ENCODE assay signal across 31 mouse cellular contexts in the genomic region with DNA sequence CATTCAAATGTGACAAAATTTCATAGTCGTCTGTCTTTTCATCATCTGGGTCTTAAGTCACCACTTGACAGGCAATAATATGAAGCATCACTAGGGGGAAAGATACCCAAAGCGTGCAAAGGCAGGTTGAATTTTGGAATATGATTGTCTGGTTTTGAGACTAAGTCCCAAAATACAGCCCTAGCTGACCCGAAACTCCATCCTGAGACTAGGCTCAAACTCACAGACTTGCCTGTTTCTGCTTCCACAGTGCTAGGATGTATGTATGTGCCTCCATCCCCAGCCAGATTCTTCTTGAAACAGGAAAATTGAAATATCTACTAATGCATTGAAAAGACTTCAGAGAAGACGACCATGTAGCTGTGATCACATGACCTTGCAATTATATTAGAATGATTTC. TPM values are rescaled to one million over a fixed set of nuclear protein-coding genes. Genes with fewer than 3 reads are reported as not detected.
DNase-seq lines count a peak whose midpoint lies in the region; ATAC-seq and TF ChIP-seq lines count a peak whose summit lies in the region.
"Had no signal": no experiment of that assay in that cellular context is flagged by ENCODE, and none has a peak within 500 bp of the region (broad histone marks: within the 10 kb centered on the region; RNA-seq: fewer than 3 reads in every experiment).

No protein-coding gene starts in this region.

- 70% methylated on average over 4 of the region's 4 CpGs for WGBS in spleen, adult 2 months

- TF ChIP-seq POLR2A in spleen, adult 2 months (IDR thresholded peaks at IDR 0.05; ENCODE audit: low read depth, low read length): no peak

- ATAC-seq in CD4-positive, CD25-positive, alpha-beta regulatory T cell, adult 4 months: peak; percentile 17
- ATAC-seq in inflammation-experienced regulatory T-cells, adult 6 months: peak; percentile 11
- ATAC-seq: forebrain, embryonic 14.5 days; forebrain, postnatal 0 days had no signal

- H3K36me3 ChIP-seq in spleen, adult 2 months (ENCODE audit: control insufficient read depth, insufficient read depth, low read length): no peaks in the 10 kb centered on the region
- H3K36me3 ChIP-seq: embryonic facial prominence, embryonic 12.5 days; embryonic facial prominence, embryonic 15.5 days; hindbrain, embryonic 12.5 days; hindbrain, embryonic 15.5 days had no signal

- H3K4me1 ChIP-seq in spleen, adult 2 months (ENCODE audit: control insufficient read depth, insufficient read depth, insufficient read length): no peaks in the 10 kb centered on the region
- H3K4me1 ChIP-seq: embryonic facial prominence, embryonic 12.5 days; embryonic facial prominence, embryonic 15.5 days; hindbrain, embryonic 12.5 days; hindbrain, embryonic 15.5 days had no signal

- H3K27ac ChIP-seq in spleen, adult 2 months (ENCODE audit: insufficient read depth, low read length): peak overlapping the region; percentile 76; the same call in 1 of the 2 replicates
- H3K27ac ChIP-seq: embryonic facial prominence, embryonic 12.5 days; embryonic facial prominence, embryonic 15.5 days; heart, adult 2 months; hindbrain, embryonic 12.5 days; hindbrain, embryonic 15.5 days had no signal

- H3K4me3 ChIP-seq in spleen, adult 2 months (ENCODE audit: extremely low read depth, insufficient read depth, insufficient read length): no peak overlapping the region
- H3K4me3 ChIP-seq: embryonic facial prominence, embryonic 12.5 days; embryonic facial prominence, embryonic 15.5 days; heart, adult 2 months; hindbrain, embryonic 12.5 days; hindbrain, embryonic 15.5 days had no signal

- no peak for DNase-seq in spleen, adult 2 months (ENCODE audit: low read depth in 1 of 2, low spot score in 2 of 2)
- no peak for DNase-seq in spleen, adult 12 weeks (ENCODE audit: low spot score)
- peak; percentile 5 for DNase-seq in thymus, postnatal 25 days
- no peak for DNase-seq in thymus, postnatal 36 days
- no peak for DNase-seq in kidney, postnatal 36 days
- no peak for DNase-seq in gastrocnemius, adult 18-20 months (ENCODE audit: low spot score)
- DNase-seq: adrenal gland, postnatal 10 days; adrenal gland, postnatal 36 days; cerebellum, adult 18-20 months; cerebellum, adult 9-10 months; cerebellum, postnatal 14 days; forebrain, postnatal 0 days; gastrocnemius, postnatal 25 days; heart, adult 2 months had no signal

- H3K27me3 ChIP-seq in spleen, adult 2 months (ENCODE audit: control insufficient read depth, insufficient read depth, low read length): no peaks in the 10 kb centered on the region
- H3K27me3 ChIP-seq: embryonic facial prominence, embryonic 12.5 days; embryonic facial prominence, embryonic 15.5 days; hindbrain, embryonic 12.5 days; hindbrain, embryonic 15.5 days had no signal

- TF ChIP-seq CTCF in spleen, adult 2 months (IDR thresholded peaks at IDR 0.05; ENCODE audit: extremely low read depth, insufficient read depth, insufficient read length, insufficient replicate concordance): no peak

RNA-seq across cellular contexts. Expression of gene Prss2, which starts 10.6 kb away (rescaled TPM):
- polyA plus RNA-seq in spleen, adult 2 months (2012; rRNA removed): 9,234 and 9,806 TPM in 2 replicates
- polyA plus RNA-seq in CD4-positive, CD25-positive, alpha-beta regulatory T cell, adult 4 months (2017; shearing (Covaris generic)): 1 to 10 TPM; 2.0 to 3.1 TPM
- polyA plus RNA-seq in inflammation-experienced regulatory T-cells, adult 6 months (2017; shearing (Covaris generic)): 1 to 10 TPM in 2 of 3 experiments, under 1 TPM in 1; 0.45 to 4.0 (median 2.7) TPM
- total RNA-seq in gastrocnemius, adult 18-20 months (2021): not detected
- total RNA-seq: adrenal gland, adult 18-20 months; adrenal gland, postnatal 10 days; adrenal gland, postnatal 36 days; ES-E14; forebrain, postnatal 0 days; gastrocnemius, adult 8-10 months; gastrocnemius, postnatal 25 days; granulocyte monocyte progenitor cell, adult 5-6 weeks; heart, adult 2 months; heart, postnatal 25 days; hematopoietic stem cell, adult 5-6 weeks had no signal
- polyA plus RNA-seq: embryonic facial prominence, embryonic 12.5 days; embryonic facial prominence, embryonic 15.5 days; forebrain, embryonic 11.5 days; forebrain, embryonic 14.5 days; forebrain, postnatal 0 days; heart, adult 2 months; heart, embryonic 11.5 days; heart, embryonic 14.5 days; heart, postnatal 0 days; hindbrain, embryonic 12.5 days; hindbrain, embryonic 15.5 days had no signal

Comparison
In these comparisons a context has a peak if more than half of its experiments do, and no peak if none do; other contexts are left out.
1. RNA of gene Prss2, which starts 10.6 kb away (polyA plus RNA-seq): 9,234 to 9,806 TPM in spleen, adult 2 months; 2.0 to 3.1 TPM in CD4-positive, CD25-positive, alpha-beta regulatory T cell, adult 4 months and 0.45 to 4.0 TPM in inflammation-experienced regulatory T-cells, adult 6 months; every median in the first group is over 1,000 times any median in the second.